ENCODE assay signal across 9 mouse cellular contexts in the genomic region with DNA sequence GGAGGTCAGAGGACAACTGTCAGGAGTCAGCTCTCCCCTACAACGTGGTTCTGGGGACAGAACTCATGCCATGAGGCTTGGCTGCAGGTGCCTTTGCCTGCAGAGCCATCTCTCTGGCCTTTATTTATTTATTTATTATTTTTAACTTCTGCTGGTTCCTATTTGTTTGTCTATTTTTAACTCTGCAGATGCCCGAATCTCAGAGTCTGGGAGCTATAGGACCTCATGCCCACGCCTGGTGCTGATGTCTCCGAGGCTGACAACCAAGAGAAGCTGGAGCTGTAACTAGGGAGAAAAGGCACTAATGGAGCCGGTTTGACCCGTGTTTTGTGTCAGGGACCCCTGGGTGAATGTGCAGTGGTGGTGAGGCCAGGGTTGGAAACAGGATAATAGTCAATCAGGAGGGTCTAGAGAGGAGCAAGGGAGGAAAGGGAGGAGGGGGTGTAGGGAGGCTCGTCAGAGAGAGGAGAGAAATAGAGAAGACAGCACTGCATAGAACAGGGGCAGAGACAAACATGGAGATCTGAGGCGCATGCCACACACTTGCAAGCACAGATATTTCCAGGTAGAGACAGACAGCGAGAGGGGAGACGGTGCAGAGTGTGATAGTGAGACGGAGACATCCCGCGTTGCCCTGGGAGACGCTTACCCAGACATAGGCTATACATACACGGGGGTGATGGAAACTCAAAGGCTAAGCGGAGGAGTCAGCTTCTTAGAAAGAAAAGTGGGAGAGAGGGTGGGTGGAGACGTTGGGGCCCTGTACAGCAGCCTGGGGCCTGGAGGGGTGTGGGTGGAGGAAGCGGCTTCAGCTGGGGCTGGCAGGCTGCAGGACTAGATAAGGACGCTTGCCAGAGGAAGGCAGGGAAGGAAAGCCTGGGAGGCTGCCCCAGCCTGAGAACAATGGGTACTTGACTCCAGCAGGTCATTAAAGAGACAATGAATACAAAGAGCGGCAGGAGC. TPM values are rescaled to one million over a fixed set of nuclear protein-coding genes. Genes with fewer than 3 reads are reported as not detected.
A peak's percentile ranks its signal among the peaks of the same experiment; 100 is the strongest.
DNase-seq lines count a peak whose midpoint lies in the region; ATAC-seq and TF ChIP-seq lines count a peak whose summit lies in the region.
"Had no signal": no experiment of that assay in that cellular context is flagged by ENCODE, and none has a peak within 500 bp of the region (broad histone marks: within the 10 kb centered on the region; RNA-seq: fewer than 3 reads in every experiment).

No protein-coding gene starts in this region.

- peaks cover 67% of the 10 kb centered on the region for H3K27me3 ChIP-seq in forebrain, embryonic 12.5 days
- H3K27me3 ChIP-seq: Patski had no signal

- no peak overlapping the region for H3K4me3 ChIP-seq in layer of hippocampus, adult 2 months
- H3K4me3 ChIP-seq in forebrain, embryonic 12.5 days (replicated peaks) = no peak overlapping the region

- H3K9me3 ChIP-seq in forebrain, embryonic 12.5 days = no peaks in the 10 kb centered on the region

- peak overlapping the region; percentile 70 for H3K27ac ChIP-seq in layer of hippocampus, adult 2 months
- H3K27ac ChIP-seq in forebrain, embryonic 12.5 days = peak overlapping the region; percentile 59

- peaks cover 24% of the 10 kb centered on the region for H3K4me1 ChIP-seq in forebrain, embryonic 12.5 days

- intact Hi-C loops in gastrocnemius, postnatal 36 days (cut with DNase I) = no loop called here

- H3K36me3 ChIP-seq in forebrain, embryonic 12.5 days (replicated peaks) = no peaks in the 10 kb centered on the region

- ATAC-seq in forebrain, embryonic 12.5 days (ENCODE audit: low FRiP score) = peak; percentile 47
- ATAC-seq in megakaryocyte progenitor cell, adult 5-6 weeks (replicated peaks; ENCODE audit: poor library complexity) = peak; percentile 91
- ATAC-seq: Patski had no signal

- peak overlapping the region; percentile 42 for H3K4me2 ChIP-seq in forebrain, embryonic 12.5 days

- peak in 1 of 2 experiments; percentile 61 for DNase-seq in layer of hippocampus, adult 2 months (ENCODE audit: low spot score in 2 of 2)
- DNase-seq in layer of hippocampus, postnatal 10 days (ENCODE audit: low spot score in 2 of 2) = no peak
- peak; percentile 67 for DNase-seq in heart, postnatal 4 days
- peak; percentile 62 for DNase-seq in layer of hippocampus, adult 9-11 months
- DNase-seq in spleen, postnatal 36 days (ENCODE audit: low spot score in 2 of 2) = peak; percentile 42 to 58
- no peak for DNase-seq in gastrocnemius, postnatal 36 days

- 10% methylated on average over 20 of the region's 20 CpGs for WGBS in forebrain, embryonic 12.5 days

- peak overlapping the region; percentile 42; the same call in 1 of the 2 replicates for H3K9ac ChIP-seq in forebrain, embryonic 12.5 days

- no peak for TF ChIP-seq CTCF in layer of hippocampus, adult 2 months (conservative IDR thresholded peaks at IDR 0.05)

RNA-seq across cellular contexts. Expression of a gene that starts 32.0 kb away (rescaled TPM):
- 10 to 100 TPM; 17.1 to 19.1 TPM for total RNA-seq in layer of hippocampus, adult 2 months (2021)
- 10 to 100 TPM; 12.7 to 16.0 TPM for total RNA-seq in layer of hippocampus, postnatal 10 days (2021)
- polyA plus RNA-seq in forebrain, embryonic 12.5 days (2016; fragmentation: Nextera tagmentation; extraction: Ambion mirVana) = 2.5 and 3.7 TPM in 2 replicates
- total RNA-seq in heart, postnatal 4 days (2021) = 10 to 100 TPM; 13.7 to 16.0 TPM
- total RNA-seq in megakaryocyte progenitor cell, adult 5-6 weeks (2015) = 32.0 and 36.6 TPM in 2 replicates
- 40.4 and 40.5 TPM in 2 replicates for total RNA-seq in megakaryocyte progenitor cell, adult 5-6 weeks (2017)
- total RNA-seq in gastrocnemius, postnatal 36 days (2021) = 1 to 10 TPM; 3.2 to 3.7 TPM

Comparison
In these comparisons a context has a peak if more than half of its experiments do, and no peak if none do; other contexts are left out.
1. DNase-seq: peak in heart, postnatal 4 days (single experiment), layer of hippocampus, adult 9-11 months (single experiment) and spleen, postnatal 36 days (2 of 2); none in layer of hippocampus, postnatal 10 days (0 of 2) and gastrocnemius, postnatal 36 days (0 of 2).